ENCODE assay signal across 16 mouse cellular contexts in genomic region chr6:131513287-131513686, GRCm38 (mm10). TPM values are rescaled to one million over a fixed set of nuclear protein-coding genes. Genes with fewer than 3 reads are reported as not detected.
DNase-seq lines count a peak whose midpoint lies in the region; ATAC-seq and TF ChIP-seq lines count a peak whose summit lies in the region.
"Had no signal": no experiment of that assay in that cellular context is flagged by ENCODE, and none has a peak within 500 bp of the region (broad histone marks: within the 10 kb centered on the region; RNA-seq: fewer than 3 reads in every experiment).

No protein-coding gene starts in this region.

- no peaks in the 10 kb centered on the region for H3K27me3 ChIP-seq in heart, adult 2 months (ENCODE audit: control insufficient read depth, insufficient read depth, low read length)
- H3K27me3 ChIP-seq in midbrain, postnatal 0 days (ENCODE audit: insufficient read depth, low read length) = no peaks in the 10 kb centered on the region
- no peaks in the 10 kb centered on the region for H3K27me3 ChIP-seq in midbrain, embryonic 13.5 days

- TF ChIP-seq EP300 in heart, adult 2 months (IDR thresholded peaks at IDR 0.05; ENCODE audit: insufficient read depth, low read depth, low read length) = no peak

- no peak for TF ChIP-seq POLR2A in heart, adult 2 months (IDR thresholded peaks at IDR 0.05; ENCODE audit: insufficient read depth, low read depth, low read length)

- H3K9ac ChIP-seq in heart, adult 2 months (ENCODE audit: low read depth, low read length) = no peak overlapping the region
- no peak overlapping the region for H3K9ac ChIP-seq in midbrain, postnatal 0 days (replicated peaks; ENCODE audit: low read length, poor library complexity, severe bottlenecking)
- no peak overlapping the region for H3K9ac ChIP-seq in midbrain, embryonic 13.5 days (replicated peaks)

- TF ChIP-seq CTCF in heart, adult 2 months (IDR thresholded peaks at IDR 0.05) = peak; percentile 64
- peak; percentile 73 for TF ChIP-seq CTCF in midbrain, postnatal 0 days (IDR thresholded peaks at IDR 0.05)

- no peaks in the 10 kb centered on the region for H3K36me3 ChIP-seq in heart, adult 2 months (ENCODE audit: control insufficient read depth, insufficient read depth, low read length)
- H3K36me3 ChIP-seq in midbrain, postnatal 0 days (ENCODE audit: insufficient read depth, low read length) = no peaks in the 10 kb centered on the region
- no peaks in the 10 kb centered on the region for H3K36me3 ChIP-seq in midbrain, embryonic 13.5 days
- H3K36me3 ChIP-seq: G1E had no signal

- no peak for ATAC-seq in midbrain, postnatal 0 days (ENCODE audit: low FRiP score)
- no peak for ATAC-seq in midbrain, embryonic 13.5 days

- H3K4me2 ChIP-seq in midbrain, postnatal 0 days (ENCODE audit: low read depth, low read length, poor library complexity, severe bottlenecking) = no peak overlapping the region
- no peak overlapping the region for H3K4me2 ChIP-seq in midbrain, embryonic 13.5 days (replicated peaks)

- H3K4me1 ChIP-seq in heart, adult 2 months (ENCODE audit: control insufficient read depth, insufficient read depth, low read length) = no peaks in the 10 kb centered on the region
- no peaks in the 10 kb centered on the region for H3K4me1 ChIP-seq in midbrain, postnatal 0 days (ENCODE audit: insufficient read depth, low read length)
- no peaks in the 10 kb centered on the region for H3K4me1 ChIP-seq in midbrain, embryonic 13.5 days (replicated peaks)

- H3K79me2 ChIP-seq in heart, adult 2 months (replicated peaks; ENCODE audit: control insufficient read depth, insufficient read depth, low read length) = no peaks in the 10 kb centered on the region

- intact Hi-C loops in heart, adult 2 months (cut with DNase I) = loop anchor here (10.0 kb wide), 1 partner anchor 1692 kb away; no protein-coding TSS in a partner anchor
- intact Hi-C loops in heart, postnatal 36 days (cut with DNase I) = loop anchor here (5.0 kb wide), 1 partner anchor 1694 kb away; no protein-coding TSS in a partner anchor

- no peak overlapping the region for H3K27ac ChIP-seq in heart, adult 2 months
- no peak overlapping the region for H3K27ac ChIP-seq in midbrain, postnatal 0 days (ENCODE audit: low read depth, low read length)
- H3K27ac ChIP-seq in midbrain, embryonic 13.5 days = no peak overlapping the region

- no peaks in the 10 kb centered on the region for H3K9me3 ChIP-seq in midbrain, postnatal 0 days (ENCODE audit: low read length)
- no peaks in the 10 kb centered on the region for H3K9me3 ChIP-seq in midbrain, embryonic 13.5 days
- H3K9me3 ChIP-seq: G1E had no signal

- H3K4me3 ChIP-seq in heart, adult 2 months = no peak overlapping the region
- no peak overlapping the region for H3K4me3 ChIP-seq in midbrain, postnatal 0 days (ENCODE audit: low read depth, low read length)
- H3K4me3 ChIP-seq in midbrain, embryonic 13.5 days (replicated peaks) = no peak overlapping the region
- H3K4me3 ChIP-seq: myocyte had no signal

- no peak for DNase-seq in heart, adult 2 months
- no peak for DNase-seq in heart, postnatal 36 days
- peak; percentile 46 for DNase-seq in midbrain, postnatal 0 days (ENCODE audit: low spot score)
- DNase-seq in embryo, embryonic 11 days = peak; percentile 20
- DNase-seq in cerebellum, postnatal 25 days = no peak
- DNase-seq in frontal cortex, postnatal 25 days (ENCODE audit: low spot score in 2 of 2) = no peak
- no peak for DNase-seq in adrenal gland, postnatal 14 days
- DNase-seq: heart, postnatal 14 days; lung, postnatal 10 days had no signal

RNA-seq across cellular contexts. Expression of gene 5430401F13Rik, which starts 27.1 kb away (rescaled TPM):
- total RNA-seq in heart, adult 2 months (2021) = not detected
- polyA plus RNA-seq in heart, adult 2 months (2012; rRNA removed) = not detected in 2 replicates
- not detected for total RNA-seq in heart, postnatal 36 days (2021)
- not detected in 2 replicates for total RNA-seq in midbrain, postnatal 0 days (2014; rRNA removed)
- polyA plus RNA-seq in midbrain, postnatal 0 days (2015; fragmentation: Nextera tagmentation; extraction: Ambion mirVana) = not detected in 2 replicates
- polyA plus RNA-seq in midbrain, embryonic 13.5 days (2015; fragmentation: Nextera tagmentation; extraction: Ambion mirVana) = not detected in 2 replicates
- total RNA-seq in adrenal gland, postnatal 14 days (2021) = not detected in 2 replicates
- total RNA-seq: G1E; heart, postnatal 14 days; left cerebral cortex, postnatal 14 days had no signal
- polyA plus RNA-seq: frontal cortex, adult 2 months; G1E; kidney, embryonic 16.5 days; myocyte; testis, adult 2 months had no signal

RNA-seq across cellular contexts. Expression of gene Gm6619, which starts 27.1 kb away (rescaled TPM):
- not detected for total RNA-seq in heart, adult 2 months (2021)
- polyA plus RNA-seq in heart, adult 2 months (2012; rRNA removed) = not detected in 2 replicates
- total RNA-seq in heart, postnatal 36 days (2021) = not detected
- not detected in 2 replicates for total RNA-seq in midbrain, postnatal 0 days (2014; rRNA removed)
- polyA plus RNA-seq in midbrain, postnatal 0 days (2015; fragmentation: Nextera tagmentation; extraction: Ambion mirVana) = 0.29 TPM in 1 of 2 replicates, not detected in the other
- not detected in 2 replicates for polyA plus RNA-seq in midbrain, embryonic 13.5 days (2015; fragmentation: Nextera tagmentation; extraction: Ambion mirVana)
- not detected in 2 replicates for total RNA-seq in adrenal gland, postnatal 14 days (2021)
- total RNA-seq: G1E; heart, postnatal 14 days; left cerebral cortex, postnatal 14 days had no signal
- polyA plus RNA-seq: frontal cortex, adult 2 months; G1E; kidney, embryonic 16.5 days; myocyte; testis, adult 2 months had no signal

Comparison
In these comparisons a context has a peak if more than half of its experiments do, and no peak if none do; other contexts are left out.
1. DNase-seq: peak in midbrain, postnatal 0 days (single experiment) and embryo, embryonic 11 days (single experiment); none in heart, adult 2 months (0 of 2), heart, postnatal 36 days (0 of 2), cerebellum, postnatal 25 days (0 of 2), frontal cortex, postnatal 25 days (0 of 2) and adrenal gland, postnatal 14 days (single experiment).